Mouse (Mus musculus): ENCODE results near the gene Hcar2. TPM values are rescaled to one million over a fixed set of nuclear protein-coding genes. Genes with fewer than 3 reads are reported as not detected.

Gene Hcar2
- polyA plus RNA-seq, 1 experiment from 2014 or later, result not detected

- H3K27ac ChIP-seq (replicated peaks), result no peak overlapping the region
- no peak overlapping the region for H3K9ac ChIP-seq (replicated peaks)
- no peak overlapping the region for H3K4me3 ChIP-seq
- no peaks in the 10 kb centered on the region for H3K4me1 ChIP-seq
- no peaks in the 10 kb centered on the region for H3K9me3 ChIP-seq
- H3K36me3 ChIP-seq, result no peaks in the 10 kb centered on the region
- H3K27me3 ChIP-seq, result no peaks in the 10 kb centered on the region
- no peak for ATAC-seq (ENCODE audit: low FRiP score, low read depth)
- H3K4me2 ChIP-seq (replicated peaks), result no peak overlapping the region
- WGBS, result 81% methylated on average over 3 of the region's 3 CpGs
Observed at GRCm38 (mm10) chr5:123886365-123886764, 21.1 kb upstream of the Hcar2 start.

- Histone ChIP-seq H3K9ac (replicated peaks) (no peak overlapping the region), H3K4me2 (replicated peaks) (no peak overlapping the region)
- ATAC-seq (ENCODE audit: low FRiP score, low read depth), result no peak
Observed at GRCm38 (mm10) chr5:123884332-123884731, 19.0 kb upstream of the Hcar2 start.

GRCm38 (mm10) chr5:123883891-123884290 lies 18.6 kb upstream of the Hcar2 start:
- Histone ChIP-seq H3K4me2 (replicated peaks) (no peak overlapping the region), H3K27me3 (no peaks in the 10 kb centered on the region), H3K27ac (replicated peaks) (no peak overlapping the region), H3K36me3 (no peaks in the 10 kb centered on the region), H3K9ac (replicated peaks) (no peak overlapping the region), H3K9me3 (no peaks in the 10 kb centered on the region), H3K4me3 (no peak overlapping the region), H3K4me1 (no peaks in the 10 kb centered on the region)
- ATAC-seq (ENCODE audit: low FRiP score, low read depth), result no peak
- 85% methylated on average over 7 of the region's 7 CpGs for WGBS

More at GRCm38 (mm10) chr5:123884332-123884731, 19.0 kb upstream of the Hcar2 start:
- Histone ChIP-seq H3K27ac (replicated peaks) (no peak overlapping the region), H3K36me3 (no peaks in the 10 kb centered on the region), H3K4me3 (no peak overlapping the region), H3K27me3 (no peaks in the 10 kb centered on the region), H3K9me3 (no peaks in the 10 kb centered on the region), H3K4me1 (no peaks in the 10 kb centered on the region)
- WGBS, result 82% methylated on average over 10 of the region's 10 CpGs

GRCm38 (mm10) chr5:123880778-123881177 lies 15.5 kb upstream of the Hcar2 start:
- Histone ChIP-seq H3K27ac (replicated peaks) (no peak overlapping the region), H3K4me1 (no peaks in the 10 kb centered on the region), H3K4me3 (no peak overlapping the region), H3K4me2 (replicated peaks) (no peak overlapping the region), H3K9me3 (no peaks in the 10 kb centered on the region), H3K36me3 (no peaks in the 10 kb centered on the region), H3K27me3 (no peaks in the 10 kb centered on the region), H3K9ac (replicated peaks) (no peak overlapping the region)
- no peak for ATAC-seq (ENCODE audit: low FRiP score, low read depth)
- WGBS, result 83% methylated on average over 14 of the region's 14 CpGs

- no peak for ATAC-seq (ENCODE audit: low FRiP score, low read depth)
- H3K4me1 ChIP-seq, result no peaks in the 10 kb centered on the region
- no peak within 1 kb of the TSS for H3K9ac ChIP-seq (replicated peaks)
- H3K4me3 ChIP-seq, result no peak within 1 kb of the TSS
- H3K27me3 ChIP-seq, result no peaks in the 10 kb centered on the region
- H3K9me3 ChIP-seq, result no peaks in the 10 kb centered on the region
- no peaks in the 10 kb centered on the region for H3K36me3 ChIP-seq
- WGBS, result 72% methylated on average over 12 of the region's 12 CpGs
- no peak within 1 kb of the TSS for H3K27ac ChIP-seq (replicated peaks)
- H3K4me2 ChIP-seq (replicated peaks), result no peak within 1 kb of the TSS
Observed at GRCm38 (mm10) chr5:123879928-123880327, 14.6 kb upstream of the Hcar2 start, which contains the start of gene Hcar1. Gene Hcar1 (minus strand): TSS chr5:123880020.

- no peaks in the 10 kb centered on the region for H3K9me3 ChIP-seq
- WGBS, result 81% methylated on average over 14 of the region's 14 CpGs
- no peak overlapping the region for H3K27ac ChIP-seq (replicated peaks)
- H3K9ac ChIP-seq (replicated peaks), result no peak overlapping the region
- no peaks in the 10 kb centered on the region for H3K4me1 ChIP-seq
- no peak overlapping the region for H3K4me2 ChIP-seq (replicated peaks)
- no peak for ATAC-seq (ENCODE audit: low FRiP score, low read depth)
- H3K4me3 ChIP-seq, result no peak overlapping the region
- H3K27me3 ChIP-seq, result no peaks in the 10 kb centered on the region
- H3K36me3 ChIP-seq, result no peaks in the 10 kb centered on the region
Observed at GRCm38 (mm10) chr5:123878056-123878455, 12.8 kb upstream of the Hcar2 start.

- no peak overlapping the region for H3K4me3 ChIP-seq
- H3K9ac ChIP-seq (replicated peaks), result no peak overlapping the region
- H3K27me3 ChIP-seq, result no peaks in the 10 kb centered on the region
- WGBS, result 84% methylated on average over 5 of the region's 5 CpGs
- no peak overlapping the region for H3K4me2 ChIP-seq (replicated peaks)
- no peaks in the 10 kb centered on the region for H3K4me1 ChIP-seq
- ATAC-seq (ENCODE audit: low FRiP score, low read depth), result no peak
- no peaks in the 10 kb centered on the region for H3K9me3 ChIP-seq
- H3K36me3 ChIP-seq, result no peaks in the 10 kb centered on the region
- no peak overlapping the region for H3K27ac ChIP-seq (replicated peaks)
Observed at GRCm38 (mm10) chr5:123874177-123874576, 8.9 kb upstream of the Hcar2 start.

GRCm38 (mm10) chr5:123869615-123870014 lies 4.3 kb upstream of the Hcar2 start:
- Histone ChIP-seq H3K4me3 (no peak overlapping the region), H3K27ac (replicated peaks) (no peak overlapping the region), H3K9ac (replicated peaks) (no peak overlapping the region), H3K27me3 (no peaks in the 10 kb centered on the region), H3K4me1 (no peaks in the 10 kb centered on the region), H3K36me3 (no peaks in the 10 kb centered on the region), H3K4me2 (replicated peaks) (no peak overlapping the region), H3K9me3 (no peaks in the 10 kb centered on the region)
- ATAC-seq (ENCODE audit: low FRiP score, low read depth), result no peak
- WGBS, result 89% methylated on average over 4 of the region's 4 CpGs

- no peak overlapping the region for H3K4me3 ChIP-seq
- H3K9ac ChIP-seq (replicated peaks), result no peak overlapping the region
- WGBS, result 87% methylated on average over 4 of the region's 4 CpGs
- H3K9me3 ChIP-seq, result no peaks in the 10 kb centered on the region
- no peak overlapping the region for H3K4me2 ChIP-seq (replicated peaks)
- H3K36me3 ChIP-seq, result no peaks in the 10 kb centered on the region
- ATAC-seq (ENCODE audit: low FRiP score, low read depth), result no peak
- no peak overlapping the region for H3K27ac ChIP-seq (replicated peaks)
- H3K27me3 ChIP-seq, result no peaks in the 10 kb centered on the region
- no peaks in the 10 kb centered on the region for H3K4me1 ChIP-seq
Observed at GRCm38 (mm10) chr5:123866457-123866856, 1.2 kb upstream of the Hcar2 start.

GRCm38 (mm10) chr5:123863934-123864333 lies 1.4 kb downstream of the Hcar2 start:
- no peaks in the 10 kb centered on the region for H3K27me3 ChIP-seq
- H3K4me1 ChIP-seq, result no peaks in the 10 kb centered on the region
- no peak for ATAC-seq (ENCODE audit: low FRiP score, low read depth)
- H3K4me3 ChIP-seq, result no peak overlapping the region
- no peaks in the 10 kb centered on the region for H3K36me3 ChIP-seq
- no peak overlapping the region for H3K27ac ChIP-seq (replicated peaks)
- WGBS, result 89% methylated on average over 14 of the region's 14 CpGs
- H3K9ac ChIP-seq (replicated peaks), result no peak overlapping the region
- H3K4me2 ChIP-seq (replicated peaks), result no peak overlapping the region
- no peaks in the 10 kb centered on the region for H3K9me3 ChIP-seq

- H3K4me1 ChIP-seq, result no peaks in the 10 kb centered on the region
- H3K4me2 ChIP-seq (replicated peaks), result no peak overlapping the region
- WGBS, result 86% methylated on average over 15 of the region's 15 CpGs
- H3K36me3 ChIP-seq, result no peaks in the 10 kb centered on the region
- no peak for ATAC-seq (ENCODE audit: low FRiP score, low read depth)
- H3K4me3 ChIP-seq, result no peak overlapping the region
- H3K9ac ChIP-seq (replicated peaks), result no peak overlapping the region
- H3K27me3 ChIP-seq, result no peaks in the 10 kb centered on the region
- H3K27ac ChIP-seq (replicated peaks), result no peak overlapping the region
- H3K9me3 ChIP-seq, result no peaks in the 10 kb centered on the region
Observed at GRCm38 (mm10) chr5:123862374-123863350, 2.6 kb downstream of the Hcar2 start.

- H3K27ac ChIP-seq (replicated peaks), result no peak overlapping the region
- no peaks in the 10 kb centered on the region for H3K4me1 ChIP-seq
- no peaks in the 10 kb centered on the region for H3K9me3 ChIP-seq
- H3K9ac ChIP-seq (replicated peaks), result no peak overlapping the region
- no peaks in the 10 kb centered on the region for H3K36me3 ChIP-seq
- H3K4me3 ChIP-seq, result no peak overlapping the region
- no peaks in the 10 kb centered on the region for H3K27me3 ChIP-seq
- no peak overlapping the region for H3K4me2 ChIP-seq (replicated peaks)
- ATAC-seq (ENCODE audit: low FRiP score, low read depth), result no peak
- 86% methylated on average over 11 of the region's 11 CpGs for WGBS
Observed at GRCm38 (mm10) chr5:123858798-123859197, 6.5 kb downstream of the Hcar2 start.

Data from midbrain, embryonic 12.5 days (tissue).